Mouse (Mus musculus) adrenal gland, adult 2 months (tissue): ENCODE measurements around the gene 1520401A03Rik. TPM values are rescaled to one million over a fixed set of nuclear protein-coding genes. Genes with fewer than 3 reads are reported as not detected.
"Not testable (repeated sequence)": the region's sequence is repeated elsewhere in the genome, so short reads cannot be mapped to it uniquely, and the experiment has no call there.

Source experiments
- DNase-seq: peaks from one replicate; pipeline ENCODE4 v3.0.0; 2021
- long read RNA-seq: library from polyadenylated mRNA; stranded (forward); transcript quantifications from one replicate; pipeline ENCODE4 v2.0.0, GENCODE M21; 2021
- polyA plus RNA-seq: library from polyadenylated mRNA; depleted of rRNA; stranded (reverse); fragments of >200 nt; gene quantifications from 2 replicates; pipeline ENCODE4 v1.2.3, GENCODE M21; 2012; rRNA removed
- total RNA-seq, 2 experiments: library from RNA; stranded (reverse); gene quantifications; 2 replicates each; pipeline ENCODE4 v1.2.3; 2021

Gene 1520401A03Rik
- total RNA-seq (10 to 100 TPM in 1 of 2 experiments, 1 to 10 TPM in 1; 2.5 to 18.2 TPM), polyA plus RNA-seq (1.8 and 2.4 TPM in 2 replicates)
- long read RNA-seq, partial matches to known transcripts = 3 of 19 reads
- long read RNA-seq, other reads (novel, unspliced or antisense) = 16 of 19 reads

DNA sequence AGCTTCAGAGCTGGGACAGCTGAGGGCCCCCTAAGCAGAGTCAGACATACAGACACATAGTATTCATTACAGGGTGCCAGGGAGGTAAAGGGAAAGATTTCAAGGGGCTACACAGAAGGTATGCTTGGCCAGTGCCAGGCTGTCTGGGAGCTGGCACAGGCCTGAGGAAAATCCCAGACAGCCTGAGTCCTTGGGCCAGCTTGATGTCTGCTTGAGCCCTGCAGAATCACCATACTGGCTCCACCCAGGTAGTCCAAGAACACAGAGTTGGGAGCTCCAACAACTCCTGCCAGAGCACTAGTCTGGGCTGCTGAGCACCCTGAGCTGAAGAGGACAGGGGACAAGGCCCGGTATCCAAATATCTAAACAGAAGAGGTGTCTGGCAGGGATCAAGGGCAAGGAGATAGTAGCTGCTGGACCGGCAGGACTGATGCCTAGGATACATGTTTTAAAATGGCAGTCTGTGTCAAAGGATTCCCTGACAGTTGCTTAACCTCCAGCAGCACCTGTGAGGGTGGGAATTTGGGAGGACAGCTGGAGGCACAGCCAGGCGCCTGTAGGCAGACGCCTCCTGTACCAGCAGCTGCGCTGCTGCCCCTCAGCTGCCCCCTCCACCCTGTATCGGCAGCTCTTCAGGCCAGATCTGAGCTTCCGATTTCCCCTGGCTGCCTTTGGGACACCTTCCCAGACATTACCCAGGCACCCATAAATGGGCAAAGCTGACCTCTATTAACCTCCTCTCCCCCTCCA, at the start of gene 1520401A03Rik:
TSS of gene 1520401A03Rik (minus strand) at position 408 of the 750 bp plus-strand sequence.
- DNase-seq = peak; percentile 66

DNA sequence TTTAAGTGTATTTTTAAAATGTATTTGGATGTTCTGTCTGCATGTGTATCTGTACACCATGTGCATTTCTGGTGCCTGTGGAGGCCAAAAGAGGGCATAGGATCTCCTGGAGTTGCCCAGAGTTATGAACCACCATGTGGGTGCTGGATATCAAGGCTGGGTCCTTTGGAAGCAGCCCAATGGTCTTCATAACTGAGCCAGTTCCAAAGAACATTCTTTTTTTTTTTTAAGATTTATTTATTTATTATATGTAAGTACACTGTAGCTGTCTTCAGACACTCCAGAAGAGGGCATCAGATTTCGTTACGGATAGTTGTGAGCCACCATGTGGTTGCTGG, 49.6 kb upstream of the 1520401A03Rik start:
- DNase-seq = not testable (repeated sequence)

DNA sequence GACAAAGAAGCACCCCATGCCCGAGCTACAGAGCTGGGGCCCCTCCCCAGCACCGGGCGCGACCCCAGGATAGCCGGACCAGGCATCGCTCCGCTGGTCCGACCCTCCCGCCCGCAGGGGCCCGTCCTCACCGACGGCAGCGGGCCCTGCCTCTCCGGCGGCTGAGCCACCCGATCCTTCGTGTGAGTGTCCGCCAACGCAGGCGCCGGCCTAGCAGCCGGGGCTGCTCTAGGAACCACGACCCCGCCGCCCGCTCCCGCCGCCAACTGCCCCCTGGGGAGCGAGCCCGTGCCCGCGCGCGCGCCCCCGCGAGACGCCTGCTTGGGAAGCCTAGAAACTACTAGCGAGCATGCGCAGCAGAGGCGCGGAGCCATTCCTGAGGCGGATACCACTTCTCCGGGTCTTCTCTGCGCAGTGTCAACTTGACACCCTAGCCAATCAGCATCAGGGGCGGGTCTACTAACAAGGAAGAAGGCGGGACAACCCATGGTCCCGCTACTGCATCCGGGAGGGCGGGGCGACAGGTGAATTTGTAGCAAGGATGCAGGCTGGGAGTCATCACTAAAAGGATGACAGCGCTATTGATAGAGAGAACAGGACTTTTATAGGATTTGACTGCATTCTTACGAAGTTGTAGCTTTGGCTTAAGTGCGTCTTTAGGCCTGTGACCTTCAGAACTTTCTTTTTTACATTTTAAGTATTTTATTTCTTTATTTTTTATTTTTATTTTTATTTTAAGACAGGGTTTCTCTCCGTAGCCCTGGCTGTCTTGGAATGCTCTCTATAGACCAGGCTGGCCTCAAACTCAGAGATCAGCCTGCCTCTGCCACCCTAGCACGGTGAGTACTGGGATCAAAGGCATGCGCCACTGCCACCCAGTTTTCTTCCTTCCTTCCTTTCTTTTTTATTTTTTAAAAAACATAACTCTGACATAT, 49.0 kb upstream of the 1520401A03Rik start, which contains the start of gene Flywch1:
TSS of gene Flywch1 (minus strand) at position 319 of the 935 bp plus-strand sequence.
- DNase-seq = peak; percentile 98

DNA sequence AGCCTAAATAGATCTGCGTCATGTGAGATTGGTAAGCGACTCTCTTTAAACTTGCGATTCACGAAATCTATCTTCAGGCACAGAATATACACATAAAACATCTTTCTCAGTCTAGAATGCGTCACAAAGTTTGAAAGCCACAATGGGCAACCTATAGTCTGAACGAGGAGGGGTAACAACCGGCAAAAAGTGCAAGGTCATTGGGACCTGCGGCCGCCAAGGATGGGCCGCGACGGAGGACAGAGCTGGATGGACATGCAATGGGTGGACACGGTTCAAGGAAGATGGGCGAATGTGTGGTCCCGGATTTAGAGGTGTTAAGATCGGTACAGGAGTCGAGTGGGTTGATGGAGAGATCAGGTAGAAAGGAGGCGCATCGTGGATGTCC, 48.3 kb upstream of the 1520401A03Rik start:
- no peak for DNase-seq

DNA sequence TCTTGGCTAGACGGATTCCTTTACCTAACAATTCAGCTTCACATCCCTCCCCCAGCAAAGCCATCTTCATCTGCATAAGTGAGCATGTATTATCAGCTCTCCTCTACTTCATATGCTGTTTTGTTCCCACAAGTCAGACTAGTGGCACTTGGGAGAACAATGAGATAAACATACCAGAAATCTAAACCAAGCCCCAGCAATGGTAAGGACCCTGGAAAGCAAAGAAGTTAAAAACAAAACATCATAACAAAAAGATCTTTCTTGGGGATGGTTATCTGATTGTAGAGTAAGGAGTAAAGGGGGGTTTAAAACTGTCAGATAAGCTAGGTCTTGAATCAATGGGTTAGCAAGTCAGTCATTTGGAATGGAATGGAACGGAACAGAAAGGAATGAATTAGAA, 47.9 kb upstream of the 1520401A03Rik start:
- no peak for DNase-seq

DNA sequence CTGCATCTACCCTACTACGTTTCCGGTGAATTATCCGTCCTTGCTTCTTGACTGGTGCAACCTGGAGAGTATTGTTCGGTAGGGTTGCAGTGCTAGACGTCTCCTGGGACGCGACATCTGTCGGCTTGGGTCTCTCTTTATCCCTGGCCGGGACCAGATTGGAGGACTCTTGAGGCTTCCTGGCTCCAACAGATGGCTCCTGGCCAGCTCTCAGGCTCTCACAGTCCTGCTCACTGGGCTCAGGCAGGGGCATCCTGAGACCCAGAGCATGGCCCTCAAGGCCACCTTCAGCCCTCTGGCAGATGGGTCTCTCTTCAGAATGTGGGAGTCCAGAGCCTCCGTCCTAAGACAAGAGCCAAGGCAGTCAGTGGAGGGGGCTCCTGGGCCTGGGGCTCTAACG, 40.4 kb upstream of the 1520401A03Rik start:
- no peak for DNase-seq

DNA sequence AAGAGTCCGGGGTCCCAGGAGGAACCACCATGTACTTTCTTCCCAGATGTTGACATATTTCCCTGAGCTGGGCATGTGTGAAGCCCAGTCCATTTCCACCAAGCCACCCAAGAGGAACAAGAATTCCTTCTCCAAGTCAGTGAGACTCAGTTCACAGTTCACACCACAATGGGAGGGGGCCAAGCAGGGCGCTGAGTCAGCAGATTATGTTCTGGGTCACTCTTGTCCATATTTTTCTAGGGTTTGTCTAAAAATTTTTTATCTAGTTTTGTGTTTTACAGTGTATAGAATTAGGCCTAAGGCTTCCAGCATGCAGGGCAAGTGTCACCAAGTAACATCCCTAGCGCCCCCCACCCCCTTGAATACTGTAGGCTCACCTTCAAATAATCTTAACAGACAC, 38.6 kb upstream of the 1520401A03Rik start:
- no peak for DNase-seq

DNA sequence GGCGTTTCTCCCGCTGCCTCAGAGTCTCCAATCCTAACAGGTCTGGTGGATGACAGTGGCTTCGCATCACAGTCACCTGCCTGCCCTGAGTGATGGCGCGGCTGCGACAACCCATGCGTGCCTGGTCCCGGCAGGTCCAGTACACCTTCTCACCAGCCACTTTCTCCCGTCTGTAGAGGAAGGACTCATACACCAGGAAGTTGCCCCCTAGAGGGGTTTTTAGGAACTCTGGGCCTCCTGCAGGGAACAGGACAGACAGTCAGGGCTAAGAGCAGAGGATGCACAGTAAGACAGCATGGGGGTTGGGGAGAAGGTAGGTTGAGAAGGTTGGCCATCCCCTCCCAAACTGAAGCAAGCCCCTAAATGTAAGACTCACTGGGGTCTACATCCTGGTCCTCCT, 37.6 kb upstream of the 1520401A03Rik start:
- no peak for DNase-seq

DNA sequence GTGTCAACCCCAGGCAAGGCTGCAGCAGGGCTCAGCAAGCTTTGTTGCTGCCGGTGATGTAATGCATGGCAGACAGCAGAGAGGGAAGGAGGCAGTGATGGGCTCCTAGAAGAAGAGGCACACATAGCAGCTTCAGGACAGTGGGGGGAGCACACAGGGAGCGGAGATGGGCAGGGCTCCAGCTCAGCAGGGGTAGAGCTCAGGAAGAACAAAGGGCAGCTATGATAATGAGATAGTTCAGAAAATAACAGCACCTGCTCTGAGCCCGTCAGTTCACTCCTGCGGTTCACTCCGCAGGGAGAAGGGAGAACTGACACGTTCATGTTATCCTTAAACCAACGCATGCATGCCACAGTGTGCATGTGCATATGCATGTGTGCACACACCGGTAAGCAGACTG, 36.2 kb upstream of the 1520401A03Rik start:
- no peak for DNase-seq

DNA sequence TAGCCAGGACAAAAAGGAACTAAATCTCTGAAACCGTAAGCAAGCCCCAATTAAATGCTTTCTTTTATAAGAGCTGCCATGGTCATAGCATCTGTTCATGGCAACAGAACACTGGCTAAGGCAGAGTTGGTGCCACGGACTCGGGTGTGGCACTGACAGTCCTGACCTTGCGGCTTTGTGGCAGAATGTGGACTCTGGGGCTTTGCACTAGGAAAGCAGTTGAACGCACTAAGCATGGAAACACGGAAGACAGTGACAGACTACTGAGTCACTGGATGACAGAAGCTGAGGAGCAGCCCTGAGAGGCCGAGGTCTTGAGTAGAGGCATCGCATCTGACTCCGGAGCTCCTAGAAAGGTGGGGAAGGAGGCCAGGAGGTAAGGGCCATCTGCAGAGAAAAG, 35.0 kb upstream of the 1520401A03Rik start:
- DNase-seq = no peak

DNA sequence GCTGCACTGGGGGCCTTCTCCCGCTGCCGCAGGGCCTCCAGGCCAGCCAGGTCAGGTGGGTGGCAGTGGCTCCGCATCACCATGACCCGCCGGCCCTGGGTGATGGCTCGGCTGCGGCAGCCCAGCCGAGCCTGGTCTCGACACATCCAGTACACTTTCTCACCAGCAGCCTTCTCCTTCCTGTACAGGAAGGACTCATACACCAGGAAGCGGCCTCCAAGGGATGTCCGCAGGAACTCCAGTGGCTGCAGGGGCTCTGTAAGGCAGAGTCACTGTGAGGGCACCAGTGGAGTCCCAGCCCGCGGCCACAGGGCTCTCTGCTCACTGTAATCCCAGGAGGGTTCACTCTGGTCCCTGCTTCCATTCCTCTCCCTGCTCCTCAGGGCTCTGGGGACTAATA, 33.1 kb upstream of the 1520401A03Rik start:
- peak; percentile 30 for DNase-seq

DNA sequence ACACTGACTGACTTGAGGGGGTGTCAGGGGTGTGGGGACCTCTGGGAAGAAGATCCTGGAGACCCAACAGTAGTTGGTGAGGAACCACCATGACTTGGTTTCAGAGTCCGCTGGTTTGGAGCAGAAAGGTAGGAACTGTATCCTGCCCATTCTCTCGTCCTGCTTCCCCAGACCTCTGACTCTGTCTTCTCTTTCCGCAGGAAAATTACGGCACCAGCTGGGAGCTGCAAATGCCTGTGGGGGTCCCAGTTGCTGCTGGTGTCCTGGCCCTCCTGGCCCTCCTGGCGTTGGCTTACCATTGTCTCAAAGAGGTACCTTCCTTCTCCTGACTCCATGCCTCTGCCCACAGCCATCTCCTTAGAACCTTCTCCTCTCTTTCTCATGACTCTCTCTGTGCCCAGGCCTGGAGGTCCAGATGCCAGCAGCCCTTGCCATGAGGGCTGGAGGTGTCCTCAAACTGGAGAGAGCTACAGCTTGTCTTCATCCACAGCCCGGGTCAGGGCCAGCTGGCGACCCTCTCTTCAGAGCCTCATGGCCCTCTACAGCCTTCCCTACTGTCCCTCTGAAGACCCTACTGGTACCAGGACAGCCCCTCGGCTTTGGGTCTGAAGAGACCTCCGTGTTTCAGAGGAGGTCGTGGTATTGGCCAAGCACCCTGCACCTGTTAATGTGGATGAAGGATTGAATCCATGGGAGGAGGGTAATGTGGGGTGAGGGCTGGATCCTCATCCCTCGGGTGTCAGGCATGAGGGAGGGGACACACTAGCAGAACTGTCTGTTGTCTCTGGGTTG, 27.0 kb upstream of the 1520401A03Rik start:
- no peak for DNase-seq

DNA sequence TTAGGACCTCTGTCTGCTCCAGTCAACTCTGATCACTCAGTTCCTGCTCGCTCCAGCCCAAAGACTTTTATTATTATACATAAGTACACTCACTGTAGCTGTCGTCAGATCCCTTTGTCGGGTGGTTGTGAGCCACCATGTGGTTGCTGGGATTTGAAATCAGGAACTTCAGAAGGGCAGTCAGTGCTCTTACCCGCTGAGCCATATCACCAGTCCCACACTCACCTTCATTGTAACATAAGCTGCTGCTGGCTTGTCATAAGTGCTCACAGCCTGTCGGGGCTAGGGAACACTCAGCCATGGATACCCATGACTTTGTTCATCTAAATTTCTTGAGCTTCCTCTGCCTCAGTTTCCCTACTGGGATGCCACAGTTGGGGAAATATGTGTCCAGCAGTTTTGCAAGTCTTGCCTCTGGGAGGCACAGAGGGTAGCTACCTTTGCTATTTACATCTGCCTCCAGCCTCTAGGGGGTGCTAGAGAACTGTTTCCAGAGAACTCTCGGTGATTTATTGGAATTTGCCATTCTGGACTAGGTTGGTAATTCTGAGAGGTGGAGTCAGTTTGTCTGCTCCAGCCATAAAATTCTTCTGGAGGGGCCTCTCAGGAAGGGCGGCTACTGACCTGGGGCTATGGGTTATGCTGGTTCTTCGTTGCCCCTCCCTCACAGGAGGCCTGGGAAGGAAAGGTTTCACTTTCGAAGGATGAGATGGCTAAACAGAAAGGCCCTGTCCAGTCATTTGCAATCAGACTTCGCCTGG, 26.2 kb upstream of the 1520401A03Rik start:
- peak; percentile 85 for DNase-seq

DNA sequence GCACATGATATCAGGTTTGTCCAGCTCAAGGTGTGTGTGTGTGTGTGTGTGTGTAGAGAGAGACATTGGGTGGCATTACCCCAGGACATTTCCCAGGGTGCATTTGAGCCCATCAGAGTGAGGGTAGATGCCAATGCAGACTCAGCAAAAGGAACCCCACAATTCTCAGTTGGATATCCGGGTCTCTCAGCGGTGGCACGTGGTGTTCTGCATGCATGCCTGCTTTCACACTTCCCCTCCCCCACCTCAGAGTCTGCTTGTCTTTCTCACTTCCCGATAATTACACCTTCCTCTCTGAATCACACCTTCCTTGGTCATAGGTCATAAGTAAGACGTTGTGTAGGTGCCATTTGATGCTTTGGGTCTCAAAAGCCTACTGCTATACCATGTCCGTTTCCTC, 25.4 kb upstream of the 1520401A03Rik start:
- no peak for DNase-seq

DNA sequence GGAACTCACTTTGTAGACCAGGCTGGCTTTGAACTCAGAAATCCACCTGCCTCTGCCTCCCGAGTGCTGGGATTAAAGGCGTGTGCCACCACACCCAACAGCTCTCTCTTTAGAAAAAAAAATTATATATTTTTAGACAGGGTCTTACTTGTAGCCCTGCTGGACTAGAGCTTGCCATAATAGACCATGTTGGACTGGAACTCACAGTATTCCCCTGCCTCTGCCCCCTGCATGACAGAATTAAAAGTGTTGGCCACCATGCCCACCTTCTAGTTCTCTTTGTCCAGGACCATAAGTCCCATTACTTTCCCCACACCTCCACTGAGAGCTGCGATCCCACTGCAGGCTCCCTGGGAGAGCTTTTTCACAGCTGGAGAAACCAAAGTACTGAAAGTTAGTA, 24.9 kb upstream of the 1520401A03Rik start:
- DNase-seq = no peak

DNA sequence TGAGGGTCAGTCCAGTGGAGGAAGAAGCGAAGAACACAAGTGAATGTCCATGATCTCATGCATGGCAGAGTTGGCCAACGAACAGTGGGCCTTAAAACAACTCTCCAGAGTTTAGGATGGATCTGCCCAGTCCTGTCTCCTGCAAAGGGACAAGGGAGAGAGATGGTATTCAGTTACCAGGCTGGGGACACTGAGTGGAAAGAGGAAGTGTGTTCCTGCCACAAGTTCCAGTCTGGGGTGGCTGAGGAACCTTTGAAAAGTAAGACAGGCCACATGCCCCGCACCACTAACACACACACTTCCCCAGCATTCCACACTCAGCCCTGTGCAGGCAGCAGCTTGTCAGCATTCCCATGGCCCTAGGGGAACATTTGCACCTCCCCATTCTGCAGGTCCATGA, 24.2 kb upstream of the 1520401A03Rik start:
- DNase-seq = no peak

DNA sequence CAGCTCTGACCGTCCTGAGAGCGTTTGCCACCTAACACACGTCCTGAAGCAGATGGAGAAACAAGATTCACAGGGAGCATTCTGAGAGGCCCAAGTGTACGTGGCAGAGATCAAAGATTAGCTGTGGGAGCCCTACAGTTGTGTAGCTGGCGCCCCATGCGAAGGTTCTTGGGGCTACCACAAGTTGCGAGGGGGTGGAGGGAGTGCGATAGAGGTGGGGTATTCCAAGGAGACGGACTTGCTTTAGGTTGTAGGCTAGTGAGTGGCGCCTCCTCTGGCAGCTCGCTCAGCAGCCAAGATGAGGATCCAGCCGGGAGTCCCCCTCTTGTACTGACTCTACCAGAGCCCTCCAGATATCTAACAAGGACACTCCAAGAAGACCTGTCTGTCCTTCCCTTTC, 23.7 kb upstream of the 1520401A03Rik start:
- DNase-seq = no peak

DNA sequence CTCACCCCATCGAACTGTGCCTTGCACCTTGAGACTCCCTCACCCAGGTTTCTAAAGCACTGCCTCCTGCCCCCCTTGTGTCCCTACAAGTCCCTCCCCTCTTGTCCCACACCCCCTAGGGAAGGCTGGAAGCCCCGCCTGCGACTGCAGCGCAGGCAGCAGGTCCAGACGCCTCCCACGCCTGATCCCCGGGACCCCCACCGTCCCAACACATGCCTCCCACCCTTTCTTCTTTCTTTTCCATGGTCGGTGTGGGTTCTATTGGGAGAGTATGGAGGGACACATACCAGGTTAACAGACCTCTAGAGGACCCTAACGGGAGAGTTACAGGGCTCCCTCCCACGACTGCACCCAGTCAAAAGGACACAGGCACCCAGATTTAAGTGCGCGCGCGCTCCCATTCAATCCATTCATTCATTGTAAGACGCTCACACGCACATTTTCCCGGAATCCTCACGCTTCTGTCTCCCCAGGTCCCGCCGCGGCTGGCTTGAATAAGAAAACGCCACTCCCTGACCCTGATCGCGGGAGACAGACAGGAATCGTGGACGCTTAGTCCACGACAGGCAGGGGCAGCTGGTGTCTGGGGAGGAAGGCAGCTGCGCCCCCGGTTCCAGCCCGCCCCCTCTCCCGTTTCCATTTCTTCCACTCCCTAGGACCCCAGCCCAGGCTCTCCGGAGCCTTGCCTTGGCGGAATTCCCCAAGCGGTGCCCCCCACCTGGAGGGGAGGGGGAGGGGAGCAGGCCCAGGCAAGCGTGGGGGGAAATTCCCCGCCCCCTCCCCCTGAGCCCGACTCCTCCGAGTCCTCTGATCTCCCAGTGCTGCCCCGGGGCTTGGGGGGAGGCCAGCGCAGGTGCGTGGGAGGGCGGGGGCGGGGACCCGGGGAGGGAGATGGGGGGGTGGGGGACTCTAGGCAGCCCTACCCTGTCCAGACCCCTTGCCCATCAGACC, 23.0 kb upstream of the 1520401A03Rik start, which contains the start of gene Kremen2:
TSS of gene Kremen2 (minus strand) at position 533 of the 951 bp plus-strand sequence.
- no peak for DNase-seq

DNA sequence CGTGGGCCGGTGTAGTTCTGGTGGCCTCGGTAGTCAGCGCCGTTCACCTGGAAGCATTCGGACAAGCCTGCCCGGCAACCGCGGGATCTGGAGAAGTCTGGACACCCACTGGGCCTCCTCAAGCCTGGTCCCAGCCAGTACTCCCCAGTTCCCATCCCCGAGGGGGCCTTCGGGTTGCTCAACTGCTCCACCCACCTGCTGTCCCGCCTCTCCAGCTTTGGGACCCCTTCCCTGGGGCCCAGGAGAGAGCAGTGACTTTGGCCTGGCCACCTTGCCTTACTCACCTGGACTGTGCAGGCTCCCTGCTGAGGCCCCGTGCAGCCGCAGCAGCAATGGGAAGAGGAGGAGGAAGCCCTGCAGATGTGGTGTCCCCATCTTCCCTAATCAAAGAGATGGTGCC, 22.1 kb upstream of the 1520401A03Rik start:
- DNase-seq = no peak

DNA sequence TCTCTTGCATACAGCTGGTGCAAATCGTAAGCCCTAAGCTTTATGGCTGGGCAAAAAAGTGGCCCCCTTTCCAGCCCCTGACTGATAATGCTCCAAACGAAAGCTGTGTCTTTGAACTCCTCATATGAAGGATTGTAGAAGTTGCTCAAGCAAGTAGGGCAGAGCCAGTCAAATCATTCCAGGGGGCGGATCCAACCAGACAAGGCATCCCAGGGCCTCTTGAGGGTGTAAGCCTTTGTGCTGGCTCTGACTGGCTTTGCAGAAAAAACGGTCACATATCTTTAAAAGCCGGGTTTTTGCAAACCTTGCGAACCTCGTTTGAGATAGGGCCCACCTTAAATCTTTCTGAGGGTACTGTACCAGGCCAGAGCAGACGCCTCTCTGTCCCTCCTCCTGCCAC, 21.5 kb upstream of the 1520401A03Rik start:
- DNase-seq = no peak
